Mouse (Mus musculus): ENCODE data around the gene Chp1.

GRCm38 (mm10) chr2:119566182-119566855 is 18.8 kb downstream of the Chp1 start:
- TF ChIP-seq POLR2A (IDR thresholded peaks at IDR 0.05; ENCODE audit: insufficient read length, low read depth) (no peak), E2F4 (IDR thresholded peaks at IDR 0.05; ENCODE audit: insufficient read depth) (no peak), MAX (IDR thresholded peaks at IDR 0.05; ENCODE audit: low read depth) (no peak), TCF12 (IDR thresholded peaks at IDR 0.05; ENCODE audit: insufficient read depth, poor library complexity, severe bottlenecking) (no peak), MYOD1 (IDR thresholded peaks at IDR 0.05; ENCODE audit: control insufficient read depth in 1 of 3, insufficient read length in 2 of 3, low read depth in 2 of 3) (no peak), POLR2AphosphoS2 (IDR thresholded peaks at IDR 0.05; ENCODE audit: insufficient read length, low read depth) (no peak), TCF3 (IDR thresholded peaks at IDR 0.05; ENCODE audit: insufficient read length, low read depth) (no peak), CEBPB (IDR thresholded peaks at IDR 0.05; ENCODE audit: insufficient read depth, poor library complexity, severe bottlenecking) (no peak)

All from myocyte (in vitro differentiated cells).